Mouse (Mus musculus) megakaryocyte, embryonic 14.5 days (primary cell): ENCODE measurements around the gene Rac3.

ENCODE experiments used
- FLI1 ChIP-seq: IDR thresholded peaks from 2 replicates; pipeline ENCODE4 v1.6.1; 2012; ENCODE audit warnings: low read length, inconsistent platforms, mixed read lengths
- GATA1 ChIP-seq: IDR thresholded peaks from 3 replicates; pipeline ENCODE4 v1.6.1; 2012; ENCODE audit warnings: mixed read lengths, low read length, inconsistent platforms, borderline replicate concordance

GRCm38 (mm10) chr11:120706120-120706519 is 15.2 kb upstream of the Rac3 start:
- TF ChIP-seq FLI1 (no peak), GATA1 (no peak)
